Mouse (Mus musculus) liver, embryonic 14.5 days (tissue): ENCODE data around the gene Mmel1. TPM values are rescaled to one million over a fixed set of nuclear protein-coding genes. Genes with fewer than 3 reads are reported as not detected.

ENCODE experiments used
- ATAC-seq: fragments of 200-750 bp; cut with Nextera tagmentation; 2 replicates; pipeline ENCODE4 v1.8.0; 2017; ENCODE audit warnings: moderate number of reproducible peaks, mild to moderate bottlenecking, moderate library complexity; ENCODE audit not compliant: insufficient read depth
- DNase-seq, 3 experiments: peaks; one replicate each; pipeline ENCODE4 v3.0.0-alpha.2; 2012 to 2013; ENCODE audit warnings: low read depth in 3 of 3, low spot score in 3 of 3
- H3K27ac ChIP-seq: fragments of 300-500 bp; sonication (generic); 2 replicates; pipeline ENCODE4 v1.5.1; 2014; ENCODE audit warnings: moderate library complexity, mild to moderate bottlenecking, control low read depth, inconsistent platforms
- H3K27me3 ChIP-seq: fragments of 300-500 bp; sonication (generic); 2 replicates; pipeline ENCODE4 v1.6.1; 2014; ENCODE audit warnings: mild to moderate bottlenecking, low read length, moderate library complexity; ENCODE audit not compliant: control insufficient read depth, insufficient read depth
- H3K36me3 ChIP-seq: fragments of 300-500 bp; sonication (generic); replicated peaks from 2 replicates; pipeline ENCODE4 v1.6.1; 2014; ENCODE audit warnings: low read depth; ENCODE audit not compliant: control insufficient read depth, insufficient read depth
- H3K4me1 ChIP-seq, 2 experiments: fragments of 200-500 bp in 1 of 2; fragments of 300-500 bp in 1 of 2; sonication (generic) in 1 of 2; replicated peaks; 2 replicates each; pipeline ENCODE4 v1.6.1; 2012 to 2014; ENCODE audit warnings: antibody characterized with exemption in 1 of 2, inconsistent platforms in 1 of 2, low read length in 1 of 2; ENCODE audit not compliant: control insufficient read depth in 2 of 2, insufficient read depth in 2 of 2
- H3K4me2 ChIP-seq: fragments of 300-500 bp; sonication (generic); 2 replicates; pipeline ENCODE4 v1.6.1; 2014; ENCODE audit warnings: low read depth, mild to moderate bottlenecking, control low read depth, moderate library complexity
- H3K4me3 ChIP-seq, 2 experiments: fragments of 200-500 bp in 1 of 2; fragments of 300-500 bp in 1 of 2; sonication (generic) in 1 of 2; 2 replicates each; pipeline ENCODE4 v1.5.1; 2012 to 2014; ENCODE audit warnings: low read depth in 2 of 2, low read length in 2 of 2, mild to moderate bottlenecking in 2 of 2, control low read depth in 1 of 2, inconsistent platforms in 1 of 2, moderate library complexity in 1 of 2; ENCODE audit not compliant: insufficient read depth in 1 of 2
- H3K9ac ChIP-seq: fragments of 300-500 bp; sonication (generic); replicated peaks from 2 replicates; pipeline ENCODE4 v1.6.1; 2014; ENCODE audit warnings: mild to moderate bottlenecking, control low read depth, moderate library complexity
- H3K9me3 ChIP-seq: fragments of 300-500 bp; sonication (generic); 2 replicates; pipeline ENCODE4 v1.6.1; 2016; ENCODE audit warnings: low read length, mixed read lengths; ENCODE audit not compliant: control insufficient read depth
- CTCF ChIP-seq: IDR thresholded peaks from 2 replicates; pipeline ENCODE4 v1.5.1; 2016; ENCODE audit warnings: antibody characterized with exemption, low read depth, control low read depth
- EP300 ChIP-seq: IDR thresholded peaks from 2 replicates; pipeline ENCODE4 v1.6.1; 2016; ENCODE audit warnings: antibody characterized with exemption, low read depth
- WGBS: fragments of 180-500 bp; shearing (Covaris S2); extraction: QIAGEN DNeasy Blood & Tissue Kit; methylation state at CpG from one replicate; pipeline ENCODE4 v1.1.7; 2014; ENCODE audit not compliant: insufficient replicate concordance; 5-methylcytosine and 5-hydroxymethylcytosine counted together
- polyA plus RNA-seq, 2 experiments: library from polyadenylated mRNA; depleted of rRNA in 1 of 2; stranded (reverse) in 1 of 2; unstranded in 1 of 2; fragments of >200 nt; fragmentation: Nextera tagmentation in 1 of 2; extraction: Ambion mirVana in 1 of 2; gene quantifications; 2 replicates each; pipeline versions ENCODE4 v1.2.1 to v1.2.3; 2012 to 2014

The Mmel1 gene
- polyA plus RNA-seq (2012; rRNA removed) (2.1 and 2.4 TPM in 2 replicates), polyA plus RNA-seq (2014; fragmentation: Nextera tagmentation; extraction: Ambion mirVana) (2.7 and 2.9 TPM in 2 replicates)

DNA sequence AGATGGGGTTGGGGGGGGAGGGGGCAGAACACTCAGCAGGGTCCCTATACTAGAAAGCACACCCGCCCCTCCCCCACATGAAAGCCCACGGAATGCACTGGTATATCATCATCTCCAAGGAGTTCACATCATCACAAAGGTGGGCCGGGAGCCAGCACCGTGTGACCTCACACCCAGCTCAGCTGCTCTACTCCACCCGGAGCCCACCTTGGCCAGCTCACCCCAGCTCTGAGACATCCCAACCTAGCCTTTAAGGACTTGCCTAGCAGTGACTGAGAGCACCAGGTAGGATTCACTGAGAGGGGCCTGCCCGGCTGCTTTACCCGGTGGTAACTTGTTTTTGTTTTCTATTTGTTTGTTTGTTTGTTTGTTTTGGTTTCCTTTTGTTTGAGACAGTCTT lies at the start of gene Mmel1:
Gene Mmel1, plus strand, starts transcription at position 146 of the 400 bp plus-strand sequence.
- no peak within 1 kb of the TSS for H3K9ac ChIP-seq
- no peak for ATAC-seq
- TF ChIP-seq CTCF (no peak), EP300 (no peak)

DNA sequence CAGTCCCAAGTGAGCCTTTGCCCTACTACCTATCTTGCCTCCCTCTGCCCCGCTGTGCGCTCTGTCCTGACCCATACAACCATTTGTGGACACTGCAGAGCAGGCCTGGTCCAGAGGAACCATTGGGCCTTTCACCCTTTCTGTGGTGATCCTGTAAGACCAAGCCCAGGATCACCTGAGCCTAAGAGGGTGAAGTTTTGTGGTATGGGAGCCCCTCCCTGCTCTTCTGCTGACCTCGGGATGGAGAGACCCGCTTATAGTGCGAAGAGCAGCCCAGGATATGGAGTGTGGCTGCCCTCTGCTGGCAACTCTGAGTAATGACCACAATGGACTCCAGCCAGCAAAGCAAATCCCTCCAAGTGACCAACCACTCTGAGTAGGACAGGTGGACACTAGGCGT lies 43.7 kb upstream of the Mmel1 start:
- H3K27me3 ChIP-seq = no peaks in the 10 kb centered on the region
- no peak overlapping the region for H3K4me3 ChIP-seq
- DNase-seq = peak in 1 of 3 experiments; percentile 5
- H3K4me2 ChIP-seq = no peak overlapping the region
- no peaks in the 10 kb centered on the region for H3K4me1 ChIP-seq
- H3K9ac ChIP-seq = no peak overlapping the region
- H3K36me3 ChIP-seq = no peaks in the 10 kb centered on the region
- peak; percentile 91 for TF ChIP-seq CTCF
- no peak for TF ChIP-seq EP300
- H3K9me3 ChIP-seq = no peaks in the 10 kb centered on the region
- WGBS = 29% methylated on average over 6 of the region's 6 CpGs
- ATAC-seq = no peak
- no peak overlapping the region for H3K27ac ChIP-seq

More for the DNA sequence above, at the start of gene Mmel1:
- no peak within 1 kb of the TSS for H3K27ac ChIP-seq
- H3K4me1 ChIP-seq = no peaks in the 10 kb centered on the region
- H3K27me3 ChIP-seq = no peaks in the 10 kb centered on the region
- H3K9me3 ChIP-seq = no peaks in the 10 kb centered on the region
- no peaks in the 10 kb centered on the region for H3K36me3 ChIP-seq
- no peak within 1 kb of the TSS for H3K4me2 ChIP-seq
- 58% methylated on average over 7 of the region's 7 CpGs for WGBS
- no peak within 1 kb of the TSS for H3K4me3 ChIP-seq
- no peak for DNase-seq

DNA sequence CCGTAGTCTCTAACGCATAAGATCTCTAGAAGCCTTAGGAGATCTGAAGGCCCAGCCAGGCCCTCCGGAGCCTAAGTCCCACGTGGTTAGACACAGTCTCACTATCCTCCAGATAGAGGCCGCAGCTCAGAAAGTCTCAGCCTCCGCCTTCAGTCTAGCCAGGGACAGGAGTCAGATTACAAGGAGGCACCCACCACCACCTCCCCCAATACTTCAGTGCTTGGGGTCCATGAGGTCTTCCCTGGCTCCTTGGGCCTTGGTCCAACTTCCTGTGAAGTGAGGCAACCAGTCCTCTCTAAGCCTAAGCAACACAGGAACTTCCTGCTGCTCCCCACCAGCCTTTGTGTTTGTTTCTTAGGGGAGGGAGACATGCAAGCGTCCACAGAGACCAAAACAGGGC lies 43.2 kb upstream of the Mmel1 start:
- 39% methylated on average over 7 of the region's 7 CpGs for WGBS
- Histone ChIP-seq H3K9me3 (no peaks in the 10 kb centered on the region), H3K27ac (no peak overlapping the region), H3K27me3 (no peaks in the 10 kb centered on the region), H3K4me1 (no peaks in the 10 kb centered on the region), H3K4me2 (no peak overlapping the region), H3K9ac (no peak overlapping the region), H3K36me3 (no peaks in the 10 kb centered on the region), H3K4me3 (no peak overlapping the region)
- DNase-seq (no peak), ATAC-seq (no peak)
- TF ChIP-seq EP300 = no peak

GRCm38 (mm10) chr4:154827181-154827580 lies 42.2 kb upstream of the Mmel1 start:
- Histone ChIP-seq H3K4me3 (no peak overlapping the region), H3K27me3 (no peaks in the 10 kb centered on the region), H3K9me3 (no peaks in the 10 kb centered on the region), H3K9ac (no peak overlapping the region), H3K4me1 (no peaks in the 10 kb centered on the region), H3K36me3 (no peaks in the 10 kb centered on the region), H3K4me2 (no peak overlapping the region), H3K27ac (no peak overlapping the region)
- no peak for DNase-seq
- WGBS = 65% methylated on average over 7 of the region's 7 CpGs
- no peak for TF ChIP-seq CTCF
- no peak for TF ChIP-seq EP300
- no peak for ATAC-seq

GRCm38 (mm10) chr4:154827861-154828610 lies 41.3 kb upstream of the Mmel1 start:
- no peak for TF ChIP-seq CTCF
- TF ChIP-seq EP300 = no peak
- WGBS = 48% methylated on average over 10 of the region's 10 CpGs
- H3K4me3 ChIP-seq = no peak overlapping the region
- H3K9me3 ChIP-seq = no peaks in the 10 kb centered on the region
- ATAC-seq = no peak
- H3K4me1 ChIP-seq = no peaks in the 10 kb centered on the region
- no peak overlapping the region for H3K4me2 ChIP-seq
- no peaks in the 10 kb centered on the region for H3K27me3 ChIP-seq
- H3K36me3 ChIP-seq = no peaks in the 10 kb centered on the region
- DNase-seq = no peak
- H3K9ac ChIP-seq = no peak overlapping the region
- H3K27ac ChIP-seq = no peak overlapping the region
